Mouse (Mus musculus): ENCODE results near the gene Map4. TPM values are rescaled to one million over a fixed set of nuclear protein-coding genes. Genes with fewer than 3 reads are reported as not detected.

Gene Map4
- total and polyA plus RNA-seq, 3 experiments: 14.4 to 45.8 (median 28.9) TPM

DNA sequence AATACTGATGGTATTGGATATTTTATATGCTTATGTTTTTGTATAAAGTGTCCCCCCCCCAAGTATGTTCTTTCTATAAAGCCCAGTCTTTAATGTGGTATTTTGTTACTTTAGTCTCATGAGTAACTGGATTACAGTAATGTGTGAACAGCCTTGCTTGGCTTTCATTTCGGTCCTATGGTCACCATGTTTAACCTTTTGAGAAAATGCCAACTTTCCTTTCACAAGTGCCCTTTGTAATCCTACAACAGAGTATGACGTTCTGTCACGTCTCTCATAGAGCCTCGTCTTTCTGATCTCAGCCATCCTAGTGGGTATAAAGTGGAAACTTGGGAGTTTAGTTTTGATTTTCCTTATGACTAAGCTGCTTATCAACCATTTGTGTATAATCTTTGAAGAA is 11.5 kb downstream of the Map4 start:
- Histone ChIP-seq H3K4me1 (ENCODE audit: control insufficient read depth in 1 of 2, insufficient read depth in 2 of 2) (peaks cover 0 to 21% of the 10 kb centered on the region in 2 experiments; a peak in 2 of 4 replicates), H3K27me3 (replicated peaks) (no peaks in the 10 kb centered on the region), H3K9ac (ENCODE audit: insufficient read depth, low read depth) (no peak overlapping the region), H3K79me2 (replicated peaks; ENCODE audit: control insufficient read depth, extremely low read depth, insufficient read depth, poor library complexity, severe bottlenecking) (peaks cover 28% of the 10 kb centered on the region), H3K36me3 (replicated peaks in 1 of 2; ENCODE audit: control insufficient read depth in 1 of 2, insufficient read depth in 1 of 2, low read length in 1 of 2) (peaks cover 0 to 4% of the 10 kb centered on the region in 2 experiments), H3K9me3 (replicated peaks; ENCODE audit: low read length) (no peaks in the 10 kb centered on the region), H3K27ac (ENCODE audit: insufficient read depth, low read depth) (no peak overlapping the region), H3K4me3 (replicated peaks in 1 of 3; ENCODE audit: low read depth in 2 of 3, low read length in 2 of 3, poor library complexity in 1 of 3) (no peak overlapping the region), H3K4me2 (ENCODE audit: insufficient read depth, low read depth, poor library complexity, severe bottlenecking) (no peak overlapping the region)
- TF ChIP-seq RCOR1 (conservative IDR thresholded peaks at IDR 0.05; ENCODE audit: low read depth, low read length) (no peak), NELFE (IDR thresholded peaks at IDR 0.05; ENCODE audit: low read depth, low read length) (no peak), IRF4 (IDR thresholded peaks at IDR 0.05; ENCODE audit: low read depth, low read length) (no peak), USF2 (conservative IDR thresholded peaks at IDR 0.05; ENCODE audit: low read depth, low read length) (no peak), MXI1 (IDR thresholded peaks at IDR 0.05; ENCODE audit: low read depth, low read length) (no peak), POLR2A (IDR thresholded peaks at IDR 0.05; ENCODE audit: low read depth, low read length) (no peak), MAZ (IDR thresholded peaks at IDR 0.05; ENCODE audit: low read depth, low read length) (no peak), MAX (IDR thresholded peaks at IDR 0.05; ENCODE audit: low read length) (no peak), ZKSCAN1 (IDR thresholded peaks at IDR 0.05; ENCODE audit: borderline replicate concordance, low read depth, low read length) (no peak), SMC3 (IDR thresholded peaks at IDR 0.05; ENCODE audit: low read depth, low read length) (no peak)
- in situ Hi-C loops (cut with MboI; ENCODE audit: low pct_ligation_motif_present, low pct_unique_long_range_greater_than_20kb, low sequenced_read_pairs): loop anchor here (5.0 kb wide), 1 partner anchor 45 kb away; no protein-coding TSS in a partner anchor
- dilution Hi-C loops (cut with MboI; ENCODE audit: extremely low pct_ligation_motif_present, extremely low pct_unique_long_range_greater_than_20kb, low sequenced_read_pairs): no loop called here
- no peak for DNase-seq (ENCODE audit: extremely low read depth)

- in situ Hi-C loops (cut with MboI; ENCODE audit: low pct_ligation_motif_present, low pct_unique_long_range_greater_than_20kb, low sequenced_read_pairs) (loop anchor here (5.0 kb wide), 1 partner anchor 47 kb away; no protein-coding TSS in a partner anchor), dilution Hi-C loops (cut with MboI; ENCODE audit: extremely low pct_ligation_motif_present, extremely low pct_unique_long_range_greater_than_20kb, low sequenced_read_pairs) (no loop called here)
- no peak overlapping the region for H3K4me3 ChIP-seq (replicated peaks in 1 of 3; ENCODE audit: low read depth in 2 of 3, low read length in 2 of 3, poor library complexity in 1 of 3)
These were observed 13.5 kb downstream of the Map4 start for GRCm38 (mm10) chr9:109944712-109945111.

More at GRCm38 (mm10) chr9:109944712-109945111, 13.5 kb downstream of the Map4 start:
- Histone ChIP-seq H3K79me2 (replicated peaks; ENCODE audit: control insufficient read depth, extremely low read depth, insufficient read depth, poor library complexity, severe bottlenecking) (peaks cover 21% of the 10 kb centered on the region), H3K9ac (ENCODE audit: insufficient read depth, low read depth) (no peak overlapping the region), H3K4me1 (ENCODE audit: control insufficient read depth in 1 of 2, insufficient read depth in 2 of 2) (peaks cover 0 to 11% of the 10 kb centered on the region in 2 experiments; a peak in 1 of 4 replicates), H3K9me3 (replicated peaks; ENCODE audit: low read length) (no peaks in the 10 kb centered on the region), H3K27ac (ENCODE audit: insufficient read depth, low read depth) (no peak overlapping the region), H3K36me3 (replicated peaks in 1 of 2; ENCODE audit: control insufficient read depth in 1 of 2, insufficient read depth in 1 of 2, low read length in 1 of 2) (peaks cover 0 to 2% of the 10 kb centered on the region in 2 experiments), H3K27me3 (replicated peaks) (no peaks in the 10 kb centered on the region), H3K4me2 (ENCODE audit: insufficient read depth, low read depth, poor library complexity, severe bottlenecking) (no peak overlapping the region)
- no peak for TF ChIP-seq GABPA (IDR thresholded peaks at IDR 0.05; ENCODE audit: insufficient replicate concordance, low read depth, low read length)
- TF ChIP-seq ZKSCAN1 (IDR thresholded peaks at IDR 0.05; ENCODE audit: borderline replicate concordance, low read depth, low read length): no peak
- TF ChIP-seq E2F4 (IDR thresholded peaks at IDR 0.05; ENCODE audit: insufficient replicate concordance, low read depth, low read length): no peak
- no peak for TF ChIP-seq MAX (IDR thresholded peaks at IDR 0.05; ENCODE audit: low read length)
- no peak for TF ChIP-seq JUN (IDR thresholded peaks at IDR 0.05; ENCODE audit: insufficient read depth, low read depth, low read length)
- no peak for TF ChIP-seq MAZ (IDR thresholded peaks at IDR 0.05; ENCODE audit: low read depth, low read length)
- TF ChIP-seq POLR2A (IDR thresholded peaks at IDR 0.05; ENCODE audit: low read depth, low read length): no peak
- no peak for TF ChIP-seq RAD21 (IDR thresholded peaks at IDR 0.05; ENCODE audit: low read depth, low read length)
- no peak for TF ChIP-seq TCF12 (IDR thresholded peaks at IDR 0.05; ENCODE audit: low read depth, low read length)
- TF ChIP-seq MXI1 (IDR thresholded peaks at IDR 0.05; ENCODE audit: low read depth, low read length): no peak
- no peak for TF ChIP-seq USF1 (IDR thresholded peaks at IDR 0.05; ENCODE audit: low read depth, low read length)
- TF ChIP-seq EP300 (IDR thresholded peaks at IDR 0.05; ENCODE audit: low read length): no peak
- TF ChIP-seq ZC3H11A (IDR thresholded peaks at IDR 0.05; ENCODE audit: low read depth, low read length): no peak
- TF ChIP-seq NRF1 (IDR thresholded peaks at IDR 0.05; ENCODE audit: low read depth, low read length): no peak
- no peak for TF ChIP-seq RCOR1 (conservative IDR thresholded peaks at IDR 0.05; ENCODE audit: low read depth, low read length)
- TF ChIP-seq ETS1 (conservative IDR thresholded peaks at IDR 0.05; ENCODE audit: low read depth, low read length): no peak
- no peak for DNase-seq (ENCODE audit: extremely low read depth)

Measured in CH12.LX (cell line).